Mouse (Mus musculus) cerebellum, adult 2 months (tissue): ENCODE data around the gene C1rb.

Experiments
- CTCF ChIP-seq: fragments of 200-500 bp; IDR thresholded peaks from 2 replicates; pipeline ENCODE4 v1.5.1; 2011; ENCODE audit warnings: low read depth, mild to moderate bottlenecking, control low read depth, low read length, moderate library complexity, borderline replicate concordance; ENCODE audit not compliant: insufficient read depth
- POLR2A ChIP-seq: fragments of 200-500 bp; IDR thresholded peaks from 2 replicates; pipeline ENCODE4 v1.6.1; 2011; ENCODE audit warnings: low read length, control low read depth, borderline replicate concordance; ENCODE audit not compliant: insufficient read depth

DNA sequence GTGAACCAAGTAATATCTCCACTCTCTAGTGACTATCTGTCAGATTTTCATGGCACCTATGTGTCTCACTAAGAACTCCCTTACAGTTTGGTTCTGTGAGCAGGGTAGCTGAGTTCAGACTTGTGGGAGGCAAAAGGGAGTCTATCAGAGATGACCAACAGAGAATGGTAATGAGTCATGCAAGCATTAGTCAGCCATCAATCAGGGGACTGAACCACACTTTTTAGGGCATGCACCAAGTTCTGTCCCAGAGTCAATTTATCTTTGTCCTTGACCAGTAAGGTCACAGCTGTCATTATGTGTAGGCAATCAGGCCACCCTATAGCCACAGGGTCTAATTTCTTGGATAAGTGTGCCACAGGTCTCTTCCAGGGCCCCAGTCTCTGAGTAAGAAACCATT, 18.7 kb downstream of the C1rb start:
- TF ChIP-seq POLR2A (no peak), CTCF (no peak)
